Mouse (Mus musculus): ENCODE measurements around the gene Ripor2.

Ripor2 gene

DNA sequence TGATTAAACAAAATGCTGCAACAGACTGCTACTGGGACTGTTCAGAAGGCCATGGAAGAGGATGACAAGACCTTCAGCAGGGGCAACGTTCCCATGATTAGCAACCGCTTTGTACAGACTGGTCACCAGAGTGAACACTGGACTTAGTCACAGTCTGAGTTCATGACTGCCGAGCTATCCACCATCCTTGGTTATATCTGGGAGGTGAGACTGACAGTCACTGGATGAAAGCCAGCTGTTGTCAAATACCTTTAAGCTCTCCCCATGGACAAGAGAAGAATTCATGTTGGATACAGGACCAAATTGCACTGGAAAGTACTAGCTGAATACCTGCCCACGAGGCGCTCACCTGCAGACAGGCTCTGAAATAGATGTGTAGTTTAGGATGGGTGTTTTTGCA, 2.4 kb downstream of the Ripor2 start:
- no peak for DNase-seq (ENCODE audit: extremely low spot score, low spot score)

DNA sequence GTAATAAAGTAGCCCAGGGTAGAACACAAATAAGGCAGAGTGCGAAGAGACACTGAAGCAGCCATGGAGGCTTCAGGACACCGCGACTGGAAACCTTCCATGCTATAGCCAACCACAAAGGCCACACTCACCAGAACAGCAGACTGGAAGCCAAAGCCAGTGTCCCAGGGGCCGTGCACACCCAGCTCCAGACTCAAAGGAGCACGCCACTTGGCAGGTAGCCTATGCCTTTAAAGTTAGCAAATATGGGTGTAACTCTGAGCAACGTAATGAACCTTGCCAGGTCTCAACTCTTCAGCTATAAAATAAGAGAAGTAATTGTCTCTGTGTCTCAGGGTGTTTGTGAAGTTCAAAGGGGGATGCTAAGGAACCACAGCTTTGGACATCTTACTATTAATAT, 2.9 kb downstream of the Ripor2 start:
- no peak for DNase-seq (ENCODE audit: extremely low spot score, low spot score)

DNA sequence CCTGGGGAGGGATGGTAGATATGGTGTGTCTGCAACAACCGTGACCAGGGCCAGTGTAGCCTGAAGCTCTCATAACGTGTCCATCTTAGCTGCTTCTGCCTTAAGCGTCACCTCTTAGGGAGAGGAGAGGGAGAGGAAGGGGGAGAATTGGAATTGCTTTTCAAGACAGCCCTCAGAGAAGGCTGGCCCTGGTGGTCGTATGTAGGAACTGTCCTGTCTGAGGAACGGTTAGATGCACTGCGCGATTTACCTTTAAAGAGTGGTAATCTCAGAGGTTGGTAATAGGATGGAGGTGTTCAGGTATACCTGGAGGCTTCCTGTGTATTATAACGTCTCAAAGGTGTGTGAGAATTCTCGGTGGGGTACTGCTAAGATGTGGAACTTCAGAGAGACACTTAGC, 3.4 kb downstream of the Ripor2 start:
- DNase-seq (ENCODE audit: extremely low spot score, low spot score) = no peak

DNA sequence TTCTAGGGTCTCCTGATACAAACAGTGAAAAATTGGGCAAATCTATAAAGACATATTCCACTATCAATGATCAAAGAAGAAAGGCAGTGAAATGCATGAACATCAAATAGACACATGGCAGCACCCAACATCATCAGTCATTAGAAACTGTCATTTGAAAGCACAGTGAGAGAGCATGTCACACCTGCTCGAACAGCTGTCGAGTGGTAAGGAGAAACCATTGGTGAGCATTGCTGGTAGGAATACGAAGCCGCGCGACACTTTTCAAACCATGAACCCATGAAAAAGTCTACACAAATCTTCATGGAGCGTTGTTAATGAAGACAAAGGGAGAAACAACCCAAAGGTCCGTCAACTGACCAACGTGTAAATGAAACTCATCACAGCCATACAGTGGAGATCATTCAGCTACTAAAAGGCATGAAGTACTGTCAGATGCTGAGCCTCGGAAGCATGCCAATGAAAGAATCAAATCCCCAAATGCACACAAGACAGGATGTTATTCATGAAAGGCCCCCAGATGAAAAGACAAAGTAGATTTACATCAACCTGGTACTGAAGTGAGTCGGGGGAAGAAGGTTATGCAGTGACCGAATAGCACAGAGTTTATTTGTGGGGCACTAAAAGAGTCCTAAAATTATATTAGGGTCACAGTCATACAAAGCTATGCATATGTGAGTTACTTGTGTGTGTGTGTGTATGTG, 5.4 kb downstream of the Ripor2 start:
- no peak for DNase-seq (ENCODE audit: extremely low spot score, low spot score)

GRCm38 (mm10) chr13:24588603-24589002, 6.6 kb downstream of the Ripor2 start:
- no peak for DNase-seq (ENCODE audit: extremely low spot score, low spot score)

DNA sequence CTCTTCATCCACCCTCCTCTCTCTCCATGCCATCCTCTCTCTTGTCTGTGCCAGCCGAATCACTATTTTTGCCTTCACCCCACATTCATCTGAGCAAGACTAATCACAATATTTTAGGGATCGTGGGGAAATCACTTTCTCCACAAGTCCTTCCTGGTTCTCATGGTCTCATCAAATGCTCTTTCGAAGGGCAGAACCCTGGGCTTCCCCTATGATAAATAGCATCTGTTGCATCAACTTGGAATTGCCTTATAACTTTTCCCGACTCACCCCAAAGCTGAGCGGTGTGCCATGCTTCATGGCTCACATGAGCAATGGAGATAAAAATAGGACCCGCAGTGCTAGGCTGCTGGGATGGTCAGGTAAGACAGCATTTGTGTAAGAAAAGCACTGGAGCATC, 9.7 kb downstream of the Ripor2 start:
- no peak for DNase-seq (ENCODE audit: extremely low spot score, low spot score)

GRCm38 (mm10) chr13:24594303-24594702, 12.3 kb downstream of the Ripor2 start:
- no peak for DNase-seq (ENCODE audit: extremely low spot score, low spot score)

DNA sequence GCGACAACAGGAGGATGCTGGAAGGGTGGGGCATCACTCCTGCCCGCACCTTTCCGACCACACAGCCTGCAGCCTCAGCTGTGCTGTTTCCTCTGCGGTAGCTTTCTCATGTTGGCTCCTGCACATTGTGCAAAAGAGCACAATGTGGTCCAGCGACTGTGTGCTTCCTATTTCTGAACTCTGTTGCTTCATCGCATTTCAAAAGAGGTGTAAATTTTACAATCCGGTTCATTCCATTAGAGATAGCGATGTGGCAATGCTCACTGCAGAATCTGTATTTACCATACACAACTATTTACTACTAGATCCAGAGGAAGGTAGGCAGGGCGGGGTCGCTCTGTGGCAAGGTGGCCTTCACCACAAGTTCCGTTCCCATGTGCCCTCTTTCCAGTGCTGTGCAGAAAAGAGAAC, 17.6 kb downstream of the Ripor2 start:
- DNase-seq (ENCODE audit: extremely low spot score, low spot score) = no peak

- DNase-seq (ENCODE audit: extremely low spot score, low spot score) = no peak
Measured at GRCm38 (mm10) chr13:24602978-24603377, 21.0 kb downstream of the Ripor2 start.

- peak; percentile 26 for DNase-seq (ENCODE audit: extremely low spot score, low spot score)
Measured at GRCm38 (mm10) chr13:24603591-24604009, 21.6 kb downstream of the Ripor2 start.

DNA sequence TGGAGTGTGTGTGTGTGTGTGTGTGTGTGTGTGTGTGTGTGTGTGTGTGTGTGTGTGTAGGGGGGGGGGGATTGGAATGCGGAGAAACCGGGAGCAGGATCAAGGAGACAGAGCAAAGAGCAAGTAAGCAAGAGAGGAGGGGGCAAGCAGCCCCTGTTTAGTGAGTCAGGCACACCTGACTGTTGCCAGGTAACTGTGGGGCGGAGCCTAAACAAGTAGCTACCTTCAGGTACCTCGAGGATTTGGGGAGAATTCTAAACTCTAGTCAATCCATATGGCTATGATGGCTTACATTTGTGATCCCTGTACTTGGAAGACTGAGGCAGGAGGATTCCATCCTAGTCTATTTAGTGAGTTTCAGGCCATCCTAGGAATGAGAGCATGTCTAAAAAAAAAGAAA, 22.1 kb downstream of the Ripor2 start:
- DNase-seq (ENCODE audit: extremely low spot score, low spot score) = no peak

DNA sequence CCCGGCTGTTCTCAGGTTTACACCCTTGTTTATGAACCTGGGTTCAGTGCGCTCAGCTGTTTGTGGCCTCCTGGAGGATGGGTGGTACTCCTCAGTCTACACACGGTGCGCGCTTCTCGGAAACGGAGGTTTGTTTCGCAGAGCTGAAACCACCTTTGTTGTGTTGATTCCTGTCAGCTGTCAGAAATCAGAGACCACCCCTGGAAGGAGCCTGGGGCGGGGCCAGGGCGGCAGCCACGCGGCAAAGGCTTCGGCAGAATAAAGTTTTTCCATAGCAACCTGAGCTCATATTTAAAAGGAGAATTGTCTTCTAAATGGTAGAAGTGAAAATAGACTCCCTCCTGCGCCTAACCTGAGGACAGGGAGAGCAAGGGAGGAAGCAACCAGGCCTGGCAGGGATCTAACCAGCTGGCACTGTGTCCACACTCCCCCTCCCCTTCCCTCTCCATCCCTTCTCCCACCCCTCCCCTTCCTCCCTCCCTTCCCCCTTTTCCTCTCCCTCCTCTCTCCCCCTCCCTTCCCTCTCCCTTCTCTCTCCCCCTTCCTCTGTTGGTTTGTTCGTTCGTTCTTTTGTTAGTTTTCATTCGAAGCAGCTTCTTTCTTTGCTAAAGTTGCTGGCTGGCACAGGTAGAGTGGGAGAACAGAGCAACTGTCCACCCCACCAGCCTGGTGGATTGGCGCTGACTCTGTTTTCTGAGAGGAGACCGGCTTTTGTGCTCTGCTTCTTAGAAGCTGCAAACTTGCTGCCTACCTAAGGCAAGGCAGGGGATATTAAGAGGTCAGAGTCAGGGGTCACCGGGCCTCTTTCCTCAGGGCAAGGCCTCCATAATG, 23.0 kb downstream of the Ripor2 start:
- peak; percentile 62 for DNase-seq (ENCODE audit: extremely low spot score, low spot score)

- no peak for DNase-seq (ENCODE audit: extremely low spot score, low spot score)
Measured at GRCm38 (mm10) chr13:24605755-24606154, 23.8 kb downstream of the Ripor2 start.

DNA sequence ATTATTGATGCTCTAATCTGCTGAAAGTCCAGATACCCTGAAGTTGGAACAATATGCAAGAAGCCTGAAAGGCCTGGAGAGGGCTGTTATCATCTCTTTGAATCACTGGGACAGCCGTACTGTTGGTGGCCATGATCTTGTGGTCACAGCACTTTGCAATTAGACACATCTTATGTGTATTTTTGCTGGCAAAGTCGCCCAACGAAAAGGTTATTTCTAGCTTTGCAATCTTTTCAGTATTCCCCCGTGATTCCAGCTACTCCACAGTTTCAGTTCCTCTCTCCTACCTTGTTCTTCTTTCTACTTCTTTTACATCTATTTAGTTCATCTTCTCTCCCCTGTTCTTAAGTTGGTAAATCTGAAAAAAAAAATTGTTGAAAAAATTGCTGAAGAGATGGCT, 26.0 kb downstream of the Ripor2 start:
- no peak for DNase-seq (ENCODE audit: extremely low spot score, low spot score)

- DNase-seq (ENCODE audit: extremely low spot score, low spot score) = no peak
Measured at GRCm38 (mm10) chr13:24608709-24609108, 26.7 kb downstream of the Ripor2 start.

DNA sequence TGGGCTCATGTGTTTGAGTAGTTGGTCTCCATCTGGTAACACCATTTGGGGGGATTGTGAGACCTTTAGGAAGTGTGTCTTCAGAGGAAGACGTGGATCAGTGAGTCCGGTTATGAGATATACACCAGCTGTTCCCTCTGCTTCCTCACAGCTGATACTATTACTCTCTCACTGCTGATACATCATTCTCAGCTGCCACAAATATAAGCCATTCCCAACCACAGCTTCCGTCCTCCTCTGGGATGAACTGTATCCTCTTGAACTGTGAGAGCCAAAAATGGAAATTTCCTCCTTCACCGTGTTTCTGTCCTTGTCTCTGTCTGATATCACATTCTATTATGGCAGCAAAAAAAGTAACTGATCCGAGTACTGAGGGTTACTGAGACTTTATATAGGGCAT, 28.9 kb downstream of the Ripor2 start:
- no peak for DNase-seq (ENCODE audit: extremely low spot score, low spot score)

GRCm38 (mm10) chr13:24613031-24613430, 31.0 kb downstream of the Ripor2 start:
- no peak for DNase-seq (ENCODE audit: extremely low spot score, low spot score)

GRCm38 (mm10) chr13:24613433-24613832, 31.4 kb downstream of the Ripor2 start:
- DNase-seq (ENCODE audit: extremely low spot score, low spot score) = no peak

DNA sequence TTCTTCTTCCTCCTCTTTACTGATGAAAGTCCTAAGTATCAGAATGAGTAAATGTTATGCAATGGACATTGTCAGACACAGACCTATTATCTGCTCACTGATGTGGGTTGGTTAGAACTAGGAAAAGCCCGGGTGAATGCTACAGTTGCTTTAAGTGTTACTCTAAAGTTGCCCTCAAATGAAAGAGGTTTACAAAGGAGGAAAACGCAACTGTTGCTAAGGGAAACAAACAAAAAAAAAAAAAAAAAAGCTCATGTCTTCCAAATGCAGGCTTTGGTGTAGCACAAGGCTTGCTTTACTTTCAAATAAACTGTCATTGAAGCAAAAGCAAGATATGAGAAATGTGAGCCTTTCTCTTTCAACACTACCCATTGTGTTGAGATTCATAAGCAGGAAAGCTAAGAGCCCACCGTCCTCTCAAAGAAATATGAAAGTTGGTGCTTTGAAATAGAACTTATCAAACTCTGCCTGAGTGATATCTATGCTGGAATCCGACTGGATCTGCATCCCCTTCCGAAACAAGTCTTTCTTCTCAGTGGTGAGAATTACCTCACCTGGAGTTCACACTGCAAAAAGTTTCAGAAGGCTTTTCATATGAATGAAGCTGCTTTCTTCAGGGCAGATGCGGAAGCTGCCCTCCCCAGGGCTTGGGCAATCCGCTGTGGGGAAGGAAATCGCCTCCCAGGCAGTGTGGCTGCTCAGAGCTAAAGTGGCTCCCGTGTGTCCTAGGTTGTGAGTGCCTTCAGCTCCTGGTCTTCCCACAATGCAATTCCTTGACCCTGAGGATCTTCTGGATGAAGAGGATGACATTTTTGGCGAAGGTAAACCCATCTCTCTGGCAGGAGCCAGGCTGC, 32.2 kb downstream of the Ripor2 start:
- no peak for DNase-seq (ENCODE audit: extremely low spot score, low spot score)

DNA sequence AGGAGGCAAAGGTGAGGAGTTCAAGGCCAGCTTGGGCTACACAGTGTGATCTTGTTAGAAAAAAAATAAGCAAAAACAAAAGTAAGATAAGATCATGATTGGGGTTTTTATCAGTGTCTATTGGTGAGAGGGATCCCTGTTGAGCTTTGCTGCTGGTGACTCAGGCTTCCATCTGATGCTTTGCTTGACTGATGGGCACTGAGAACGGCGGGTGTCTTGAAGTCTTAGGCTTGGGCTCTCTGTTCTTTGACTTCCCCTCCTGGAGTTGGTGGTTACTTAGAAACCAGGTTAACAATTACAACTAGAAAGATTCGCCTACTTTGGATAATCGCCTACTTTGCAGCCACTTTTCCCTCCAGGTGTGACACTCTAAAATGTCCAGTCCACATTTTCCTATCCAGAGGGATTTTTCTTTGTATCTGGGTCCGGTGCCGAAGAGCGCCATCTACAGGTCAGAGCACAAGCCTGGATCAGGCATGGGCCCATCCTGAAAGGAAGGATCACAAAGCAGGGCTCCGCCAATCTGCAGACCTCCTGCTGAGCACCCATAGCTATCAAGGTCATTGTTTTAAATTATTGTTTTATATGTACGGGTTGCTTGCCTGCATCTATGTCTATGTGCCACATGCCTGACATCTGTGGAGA, 34.1 kb downstream of the Ripor2 start:
- peak; percentile 42 for DNase-seq (ENCODE audit: extremely low spot score, low spot score)

DNA sequence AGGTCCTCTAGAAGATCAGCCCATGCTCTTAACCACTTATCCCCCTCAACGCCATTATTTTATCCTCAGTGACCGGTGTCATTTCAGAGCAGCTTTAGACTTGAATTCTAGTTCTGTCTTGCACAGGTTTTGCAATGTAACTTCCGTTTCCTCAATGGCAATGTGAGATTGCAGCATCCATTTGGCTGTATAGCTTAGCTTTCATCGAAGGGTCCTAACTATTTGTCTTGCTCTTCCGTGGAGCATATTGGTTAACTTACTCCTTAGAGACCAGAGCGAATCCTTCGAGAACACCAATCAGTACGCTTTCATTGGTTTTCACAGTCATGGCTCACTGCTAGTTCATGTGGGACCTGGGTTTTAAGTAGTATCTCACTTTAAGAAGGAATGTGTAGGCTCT, 34.7 kb downstream of the Ripor2 start:
- no peak for DNase-seq (ENCODE audit: extremely low spot score, low spot score)
